Mouse (Mus musculus) forebrain, embryonic 10.5 days (tissue): ENCODE measurements around the gene Mia2. TPM values are rescaled to one million over a fixed set of nuclear protein-coding genes. Genes with fewer than 3 reads are reported as not detected.

Experiments
- DNase-seq: peaks from one replicate; pipeline ENCODE4 v3.0.0-alpha.2; 2017; ENCODE audit warnings: low spot score; ENCODE audit errors: extremely low spot score
- H3K27ac ChIP-seq: fragments of 300-500 bp; sonication (generic); 2 replicates; pipeline ENCODE4 v1.5.1; 2016; ENCODE audit warnings: mild to moderate bottlenecking
- H3K27me3 ChIP-seq: fragments of 300-500 bp; sonication (generic); 2 replicates; pipeline ENCODE4 v1.6.1; 2016; ENCODE audit warnings: mild to moderate bottlenecking; ENCODE audit not compliant: poor library complexity, severe bottlenecking
- H3K36me3 ChIP-seq: fragments of 300-500 bp; sonication (generic); replicated peaks from 2 replicates; pipeline ENCODE4 v1.6.1; 2016; ENCODE audit warnings: mild to moderate bottlenecking, moderate library complexity
- H3K4me1 ChIP-seq: fragments of 300-500 bp; sonication (generic); 2 replicates; pipeline ENCODE4 v1.6.1; 2016
- H3K4me3 ChIP-seq: fragments of 300-500 bp; sonication (generic); 2 replicates; pipeline ENCODE4 v1.5.1; 2016; ENCODE audit warnings: mild to moderate bottlenecking, moderate library complexity
- H3K9me3 ChIP-seq: fragments of 300-500 bp; sonication (generic); 2 replicates; pipeline ENCODE4 v1.6.1; 2016; ENCODE audit warnings: mild to moderate bottlenecking, moderate library complexity
- WGBS: fragments of 180-500 bp; shearing (Covaris S2); methylation state at CpG from one replicate; pipeline ENCODE4 v1.1.7; 2016; 5-methylcytosine and 5-hydroxymethylcytosine counted together
- polyA plus RNA-seq: library from polyadenylated mRNA; unstranded; fragments of >200 nt; fragmentation: Nextera tagmentation; extraction: Ambion mirVana; gene quantifications from 2 replicates; pipeline ENCODE4 v1.2.1, GENCODE M21; 2016

Gene Mia2
- polyA plus RNA-seq, 1 experiment from 2014 or later: 43.8 TPM

DNA sequence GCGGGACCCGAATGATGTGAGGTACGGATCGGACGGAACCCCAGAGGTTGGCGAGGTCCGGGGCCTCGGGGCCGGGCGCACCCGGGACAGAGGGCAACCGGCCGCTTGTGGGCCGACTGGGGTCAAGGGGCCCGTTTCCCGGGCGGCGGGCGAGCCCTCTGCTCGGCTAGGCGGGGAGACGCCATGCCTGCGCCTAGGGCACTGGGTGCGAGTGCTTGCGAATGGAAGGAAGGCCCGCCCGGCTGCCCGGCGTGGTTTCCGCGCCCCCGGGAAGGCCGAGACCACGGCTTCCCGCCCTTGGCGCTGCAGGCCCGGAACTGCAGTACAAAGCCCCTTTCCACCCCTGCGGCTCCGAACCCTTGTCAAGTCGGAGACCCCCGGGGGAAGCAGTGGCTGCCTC lies 28.5 kb upstream of the Mia2 start:
- peak overlapping the region; percentile 97 for H3K27ac ChIP-seq
- DNase-seq: no peak
- H3K4me1 ChIP-seq: peaks cover 17% of the 10 kb centered on the region
- H3K9me3 ChIP-seq: no peaks in the 10 kb centered on the region
- peak overlapping the region; percentile 85 for H3K4me3 ChIP-seq
- peaks cover 42% of the 10 kb centered on the region for H3K36me3 ChIP-seq
- H3K27me3 ChIP-seq: no peaks in the 10 kb centered on the region
- under 1% methylated on average over 40 of the region's 41 CpGs for WGBS

DNA sequence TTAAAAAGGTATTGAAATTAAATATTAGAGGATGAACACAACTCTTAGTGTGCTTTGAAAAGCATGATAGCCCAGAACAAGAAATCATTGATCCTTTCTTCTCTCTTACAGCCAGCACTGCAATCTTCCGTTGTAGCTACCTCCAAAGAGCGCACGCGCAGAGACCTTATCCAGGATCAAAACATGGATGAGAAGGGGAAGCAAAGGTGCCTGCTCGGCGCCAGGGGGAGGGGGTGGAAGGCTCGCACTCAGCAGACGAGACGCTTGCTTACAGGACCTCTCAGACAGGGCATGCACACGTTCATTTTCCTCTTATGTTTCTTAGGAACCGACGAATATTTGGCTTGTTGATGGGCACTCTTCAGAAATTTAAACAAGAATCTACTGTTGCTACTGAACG lies 26.8 kb upstream of the Mia2 start:
- H3K36me3 ChIP-seq: peaks cover 59% of the 10 kb centered on the region
- 94% methylated on average over 13 of the region's 13 CpGs for WGBS

GRCm38 (mm10) chr12:59072286-59072685 lies 23.3 kb upstream of the Mia2 start:
- 89% methylated on average over 11 of the region's 11 CpGs for WGBS
- H3K27ac ChIP-seq: no peak overlapping the region
- peaks cover 76% of the 10 kb centered on the region for H3K36me3 ChIP-seq

More for the DNA sequence above, 26.8 kb upstream of the Mia2 start:
- no peak for DNase-seq
- Histone ChIP-seq H3K4me3 (no peak overlapping the region), H3K27me3 (no peaks in the 10 kb centered on the region), H3K27ac (no peak overlapping the region), H3K9me3 (no peaks in the 10 kb centered on the region), H3K4me1 (peaks cover 17% of the 10 kb centered on the region)

DNA sequence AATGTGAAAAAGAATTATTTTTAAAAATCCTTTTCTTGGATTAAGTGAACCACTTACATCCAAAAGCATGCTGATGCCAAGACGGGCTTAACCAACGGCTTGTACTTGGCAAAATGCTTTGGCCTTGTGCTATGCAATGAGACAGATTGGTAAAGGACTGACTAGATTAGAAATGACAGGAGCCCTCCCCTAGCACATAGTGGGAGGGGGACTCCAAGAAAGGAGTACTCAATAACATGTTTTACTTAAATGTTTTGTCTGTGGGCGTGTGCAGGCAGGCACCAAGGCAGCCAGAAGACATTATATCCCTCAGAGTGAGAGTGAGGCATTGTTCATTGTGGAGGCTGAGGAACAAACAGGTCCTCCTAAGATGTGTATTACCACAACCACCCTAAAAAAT lies 21.5 kb upstream of the Mia2 start:
- Histone ChIP-seq H3K4me1 (no peaks in the 10 kb centered on the region), H3K9me3 (no peaks in the 10 kb centered on the region)
- WGBS: 91% methylated on average over 3 of the region's 3 CpGs

More at GRCm38 (mm10) chr12:59072286-59072685, 23.3 kb upstream of the Mia2 start:
- no peak overlapping the region for H3K4me3 ChIP-seq
- no peak for DNase-seq
- H3K4me1 ChIP-seq: peaks cover 9% of the 10 kb centered on the region
- H3K9me3 ChIP-seq: no peaks in the 10 kb centered on the region
- no peaks in the 10 kb centered on the region for H3K27me3 ChIP-seq

GRCm38 (mm10) chr12:59076996-59077395 lies 18.6 kb upstream of the Mia2 start:
- Histone ChIP-seq H3K27ac (no peak overlapping the region), H3K4me1 (no peaks in the 10 kb centered on the region), H3K27me3 (no peaks in the 10 kb centered on the region), H3K36me3 (peaks cover 37% of the 10 kb centered on the region), H3K4me3 (no peak overlapping the region), H3K9me3 (no peaks in the 10 kb centered on the region)
- 92% methylated on average over 3 of the region's 3 CpGs for WGBS
- DNase-seq: no peak

More for the DNA sequence above, 21.5 kb upstream of the Mia2 start:
- Histone ChIP-seq H3K4me3 (no peak overlapping the region), H3K27me3 (no peaks in the 10 kb centered on the region), H3K36me3 (peaks cover 67% of the 10 kb centered on the region), H3K27ac (no peak overlapping the region)
- no peak for DNase-seq

GRCm38 (mm10) chr12:59077883-59078282 lies 17.7 kb upstream of the Mia2 start:
- peaks cover 28% of the 10 kb centered on the region for H3K36me3 ChIP-seq
- no peaks in the 10 kb centered on the region for H3K27me3 ChIP-seq
- no peaks in the 10 kb centered on the region for H3K9me3 ChIP-seq
- WGBS: over 99% methylated on average over 3 of the region's 3 CpGs
- H3K4me1 ChIP-seq: no peaks in the 10 kb centered on the region
- no peak for DNase-seq
- no peak overlapping the region for H3K27ac ChIP-seq
- H3K4me3 ChIP-seq: no peak overlapping the region

DNA sequence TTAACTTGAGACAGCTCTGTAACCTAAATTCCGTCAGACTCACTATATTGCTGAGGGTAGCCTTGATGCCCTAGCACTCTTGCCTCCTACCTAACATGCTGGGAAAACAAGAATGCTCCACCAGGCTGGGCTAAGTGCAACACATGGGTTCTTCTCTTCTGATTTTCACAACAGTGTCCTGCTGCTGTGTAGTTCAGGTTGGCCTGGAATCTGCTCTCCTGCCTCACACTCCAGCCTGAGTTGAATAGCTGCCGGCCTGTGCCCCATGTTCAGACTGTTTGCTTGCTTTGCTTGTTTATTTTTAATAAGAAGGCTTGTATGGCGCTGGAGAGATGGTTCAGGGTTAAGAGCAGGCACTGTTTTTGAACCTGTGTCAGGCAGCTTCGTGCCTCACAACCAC lies 15.1 kb upstream of the Mia2 start:
- H3K36me3 ChIP-seq: peaks cover 4% of the 10 kb centered on the region
- H3K4me1 ChIP-seq: no peaks in the 10 kb centered on the region
- H3K4me3 ChIP-seq: no peak overlapping the region
- H3K27me3 ChIP-seq: no peaks in the 10 kb centered on the region
- whole genome bisulfite sequencing: 85% methylated on average over 4 of the region's 4 CpGs
- DNase-seq: no peak
- no peak overlapping the region for H3K27ac ChIP-seq
- no peaks in the 10 kb centered on the region for H3K9me3 ChIP-seq

DNA sequence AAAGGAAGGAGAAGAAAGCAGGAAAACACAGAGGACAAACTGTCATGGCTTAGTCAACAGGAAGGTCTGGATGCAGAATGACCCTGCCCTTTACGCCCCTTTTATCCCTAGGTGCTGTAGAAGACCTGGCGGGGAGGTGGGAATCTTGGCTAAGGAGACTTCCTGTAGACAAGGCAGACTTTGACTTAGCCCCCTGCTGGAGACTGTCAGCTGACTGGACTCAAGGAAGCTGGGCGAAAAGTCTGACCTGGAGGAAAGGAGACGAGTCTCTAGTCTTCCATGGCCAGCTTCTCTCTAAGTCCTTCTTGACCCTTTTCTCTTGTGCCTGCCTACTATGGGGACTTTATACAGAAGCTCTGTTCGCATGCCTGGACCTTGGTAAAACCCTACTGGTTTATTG lies 11.2 kb upstream of the Mia2 start:
- no peaks in the 10 kb centered on the region for H3K36me3 ChIP-seq
- WGBS: 78% methylated on average over 5 of the region's 5 CpGs
- no peaks in the 10 kb centered on the region for H3K9me3 ChIP-seq
- no peaks in the 10 kb centered on the region for H3K4me1 ChIP-seq
- DNase-seq: no peak
- H3K27ac ChIP-seq: no peak overlapping the region
- H3K4me3 ChIP-seq: no peak overlapping the region
- no peaks in the 10 kb centered on the region for H3K27me3 ChIP-seq

- no peaks in the 10 kb centered on the region for H3K9me3 ChIP-seq
- no peak overlapping the region for H3K27ac ChIP-seq
- DNase-seq: no peak
- H3K4me3 ChIP-seq: no peak overlapping the region
- WGBS: 79% methylated on average over 5 of the region's 5 CpGs
- no peaks in the 10 kb centered on the region for H3K27me3 ChIP-seq
- no peaks in the 10 kb centered on the region for H3K4me1 ChIP-seq
- no peaks in the 10 kb centered on the region for H3K36me3 ChIP-seq
Measured at GRCm38 (mm10) chr12:59086171-59086570, 9.4 kb upstream of the Mia2 start.

DNA sequence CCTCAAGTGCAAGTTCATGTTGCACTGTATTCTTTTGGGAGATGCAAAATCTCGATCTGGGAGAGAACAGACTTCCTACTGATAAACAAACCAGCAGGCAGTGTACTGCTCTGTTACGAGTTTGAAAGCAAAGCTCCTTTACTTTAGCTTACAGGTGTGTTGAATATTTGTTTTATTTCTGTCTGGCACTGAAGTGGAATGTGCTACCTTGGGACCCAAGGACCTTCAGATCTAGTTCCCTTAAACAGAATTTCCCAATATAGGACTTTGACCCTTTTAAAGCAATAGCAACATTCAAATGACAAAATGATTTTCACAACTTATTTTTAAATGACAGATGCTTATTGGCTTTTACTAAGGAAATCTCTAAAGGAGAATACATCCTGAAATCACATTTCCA lies 2.1 kb upstream of the Mia2 start:
- H3K27me3 ChIP-seq: no peaks in the 10 kb centered on the region
- H3K9me3 ChIP-seq: no peaks in the 10 kb centered on the region
- no peaks in the 10 kb centered on the region for H3K4me1 ChIP-seq
- H3K27ac ChIP-seq: no peak overlapping the region
- WGBS: 79% methylated on average over 2 of the region's 2 CpGs
- no peak for DNase-seq
- H3K4me3 ChIP-seq: no peak overlapping the region
- no peaks in the 10 kb centered on the region for H3K36me3 ChIP-seq

GRCm38 (mm10) chr12:59104771-59105170 lies 9.2 kb downstream of the Mia2 start:
- Histone ChIP-seq H3K27me3 (no peaks in the 10 kb centered on the region), H3K36me3 (no peaks in the 10 kb centered on the region), H3K4me3 (no peak overlapping the region), H3K27ac (no peak overlapping the region), H3K4me1 (no peaks in the 10 kb centered on the region), H3K9me3 (no peaks in the 10 kb centered on the region)
- DNase-seq: no peak
- WGBS: 81% methylated on average over 5 of the region's 5 CpGs

DNA sequence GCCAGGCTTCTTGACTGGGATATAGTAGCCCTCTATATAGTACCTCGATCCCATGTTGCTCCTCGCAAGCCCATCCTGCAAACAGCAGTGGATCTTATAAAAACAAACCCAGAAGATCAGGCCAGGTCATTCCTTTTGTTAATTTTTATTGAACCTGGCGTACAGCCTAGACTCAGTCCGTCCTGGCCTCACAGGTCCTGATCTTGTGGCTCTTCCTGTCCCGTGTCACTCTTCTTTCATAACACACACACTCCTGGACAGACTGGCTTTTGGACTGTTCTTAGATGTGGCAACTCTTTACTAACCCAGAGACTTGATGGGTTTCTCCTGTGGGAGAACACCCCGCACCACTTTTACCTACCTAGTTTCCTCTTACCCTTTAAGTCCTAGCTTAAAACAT lies 10.3 kb downstream of the Mia2 start:
- H3K27ac ChIP-seq: no peak overlapping the region
- DNase-seq: no peak
- H3K27me3 ChIP-seq: no peaks in the 10 kb centered on the region
- WGBS: 92% methylated on average over 6 of the region's 6 CpGs
- no peak overlapping the region for H3K4me3 ChIP-seq
- H3K4me1 ChIP-seq: no peaks in the 10 kb centered on the region
- no peaks in the 10 kb centered on the region for H3K9me3 ChIP-seq
- no peaks in the 10 kb centered on the region for H3K36me3 ChIP-seq

DNA sequence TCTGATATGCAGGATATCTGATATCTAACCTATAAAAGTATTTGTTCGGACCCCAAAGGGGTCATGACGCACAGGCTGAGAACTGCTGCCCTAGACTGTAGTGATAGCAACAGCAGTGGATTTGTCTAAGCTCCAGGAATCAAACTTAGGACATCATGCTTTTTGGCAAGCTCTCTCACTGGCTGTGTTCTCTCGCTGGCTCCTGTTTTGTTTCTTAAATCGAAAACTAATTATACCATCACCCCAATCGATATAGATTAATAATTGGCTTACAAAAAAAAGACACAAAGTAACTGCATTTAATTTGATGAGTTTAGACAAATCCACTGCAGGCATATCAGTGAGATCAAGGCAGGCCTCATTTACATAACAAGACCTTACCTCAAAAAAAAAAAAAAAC lies 10.9 kb downstream of the Mia2 start:
- WGBS: 91% methylated on average over 5 of the region's 5 CpGs
- Histone ChIP-seq H3K4me3 (no peak overlapping the region), H3K27ac (no peak overlapping the region), H3K4me1 (no peaks in the 10 kb centered on the region), H3K36me3 (no peaks in the 10 kb centered on the region), H3K27me3 (no peaks in the 10 kb centered on the region), H3K9me3 (no peaks in the 10 kb centered on the region)
- no peak for DNase-seq

GRCm38 (mm10) chr12:59107926-59108325 lies 12.3 kb downstream of the Mia2 start:
- no peak overlapping the region for H3K4me3 ChIP-seq
- H3K27me3 ChIP-seq: no peaks in the 10 kb centered on the region
- WGBS: 89% methylated on average over 4 of the region's 4 CpGs
- DNase-seq: no peak
- H3K4me1 ChIP-seq: no peaks in the 10 kb centered on the region
- no peaks in the 10 kb centered on the region for H3K9me3 ChIP-seq
- no peaks in the 10 kb centered on the region for H3K36me3 ChIP-seq
- no peak overlapping the region for H3K27ac ChIP-seq
